Mouse (Mus musculus) MEL (cell line): Measurements from ENCODE around the gene Ap1ar. TPM values are rescaled to one million over a fixed set of nuclear protein-coding genes. Genes with fewer than 3 reads are reported as not detected.

Experiments
- DNase-seq: peaks from one replicate; pipeline ENCODE4 v3.0.0; 2011; ENCODE audit warnings: low read depth, low spot score
- H3K27ac ChIP-seq: 2 replicates; pipeline ENCODE4 v1.5.1; 2012; ENCODE audit warnings: low read depth, mild to moderate bottlenecking, control low read depth, low read length, moderate library complexity; ENCODE audit not compliant: control insufficient read depth
- H3K27me3 ChIP-seq, 2 experiments: fragments of 150-350 bp in 1 of 2; sonication (generic) in 1 of 2; 2 replicates each; pipeline ENCODE4 v1.6.1; 2012; ENCODE audit warnings: low read length in 2 of 2, mild to moderate bottlenecking in 2 of 2, improper control_type of control experiment in 1 of 2, moderate library complexity in 1 of 2; ENCODE audit not compliant: insufficient read depth in 2 of 2, control insufficient read depth in 1 of 2
- H3K36me3 ChIP-seq, 2 experiments: 2 replicates each; pipeline ENCODE4 v1.6.1; 2012 to 2014; ENCODE audit warnings: low read length in 2 of 2, improper control_type of control experiment in 1 of 2, inconsistent platforms in 1 of 2, mild to moderate bottlenecking in 1 of 2; ENCODE audit not compliant: insufficient read depth in 2 of 2, control insufficient read depth in 1 of 2
- H3K4me1 ChIP-seq, 2 experiments: fragments of 150-350 bp in 1 of 2; sonication (generic) in 1 of 2; 2 replicates each; pipeline ENCODE4 v1.6.1; 2012; ENCODE audit warnings: low read length in 2 of 2, improper control_type of control experiment in 1 of 2, mild to moderate bottlenecking in 1 of 2; ENCODE audit not compliant: insufficient read depth in 2 of 2, control insufficient read depth in 1 of 2
- H3K4me3 ChIP-seq, 2 experiments: fragments of 150-350 bp in 1 of 2; sonication (generic) in 1 of 2; 2 replicates each; pipeline ENCODE4 v1.5.1; 2012; ENCODE audit warnings: low read depth in 2 of 2, low read length in 2 of 2, mild to moderate bottlenecking in 2 of 2, moderate library complexity in 2 of 2, control low read depth in 1 of 2, improper control_type of control experiment in 1 of 2; ENCODE audit not compliant: control insufficient read depth in 1 of 2, insufficient read depth in 1 of 2
- H3K79me2 ChIP-seq: 2 replicates; pipeline ENCODE4 v1.6.1; 2012; ENCODE audit warnings: mild to moderate bottlenecking, low read length, moderate library complexity; ENCODE audit not compliant: control insufficient read depth, poor library complexity, insufficient read depth
- H3K9ac ChIP-seq: 2 replicates; pipeline ENCODE4 v1.6.1; 2012; ENCODE audit warnings: low read depth, mild to moderate bottlenecking, control low read depth, low read length, moderate library complexity; ENCODE audit not compliant: control insufficient read depth, poor library complexity, severe bottlenecking
- H3K9me3 ChIP-seq: fragments of 150-350 bp; sonication (generic); replicated peaks from 2 replicates; pipeline ENCODE4 v1.6.1; 2012; ENCODE audit warnings: mild to moderate bottlenecking, low read length, improper control_type of control experiment, moderate library complexity; ENCODE audit not compliant: insufficient read depth
- BHLHE40 ChIP-seq: IDR thresholded peaks from 2 replicates; pipeline ENCODE4 v1.6.1; 2012; ENCODE audit warnings: low read depth, mild to moderate bottlenecking, inconsistent platforms, low read length, improper control_type of control experiment, borderline replicate concordance
- CHD1 ChIP-seq: IDR thresholded peaks from 2 replicates; pipeline ENCODE4 v1.6.1; 2012; ENCODE audit warnings: low read depth, mild to moderate bottlenecking, inconsistent platforms, low read length, improper control_type of control experiment
- CTCF ChIP-seq, 3 experiments: IDR thresholded peaks in 2 of 3; conservative IDR thresholded peaks in 1 of 3; 2 replicates each; pipeline ENCODE4 v1.5.1; 2011 to 2012; ENCODE audit warnings: low read length in 3 of 3, low read depth in 2 of 3, mild to moderate bottlenecking in 2 of 3, improper control_type of control experiment in 1 of 3, inconsistent platforms in 1 of 3, mixed read lengths in 1 of 3, moderate library complexity in 1 of 3; ENCODE audit not compliant: control insufficient read depth in 1 of 3, insufficient read depth in 1 of 3, poor library complexity in 1 of 3, severe bottlenecking in 1 of 3
- ELF1 ChIP-seq: IDR thresholded peaks from 2 replicates; pipeline ENCODE4 v1.6.1; 2014; ENCODE audit warnings: low read depth, mild to moderate bottlenecking, inconsistent platforms, low read length, improper control_type of control experiment, moderate library complexity
- ETS1 ChIP-seq: IDR thresholded peaks from 2 replicates; pipeline ENCODE4 v1.6.1; 2012; ENCODE audit warnings: low read depth, mild to moderate bottlenecking, inconsistent platforms, low read length, improper control_type of control experiment, moderate library complexity
- GABPA ChIP-seq: IDR thresholded peaks from 2 replicates; pipeline ENCODE4 v1.6.1; 2012; ENCODE audit warnings: low read depth, mild to moderate bottlenecking, inconsistent platforms, low read length, improper control_type of control experiment, moderate library complexity
- JUND ChIP-seq: IDR thresholded peaks from 2 replicates; pipeline ENCODE4 v1.6.1; 2011; ENCODE audit warnings: low read depth, mild to moderate bottlenecking, improper control_type of control experiment, low read length
- KAT2A ChIP-seq: conservative IDR thresholded peaks from 2 replicates; pipeline ENCODE4 v1.6.1; 2012; ENCODE audit warnings: low read depth, low read length, improper control_type of control experiment, inconsistent platforms
- MAFK ChIP-seq: IDR thresholded peaks from 2 replicates; pipeline ENCODE4 v1.6.1; 2011; ENCODE audit warnings: low read depth, mild to moderate bottlenecking, low read length, improper control_type of control experiment, borderline replicate concordance
- MEF2A ChIP-seq: IDR thresholded peaks from 2 replicates; pipeline ENCODE4 v1.6.1; 2014; ENCODE audit warnings: low read depth, mild to moderate bottlenecking, inconsistent platforms, low read length, improper control_type of control experiment; ENCODE audit not compliant: poor library complexity, insufficient replicate concordance, severe bottlenecking; ENCODE audit errors: extremely low read depth
- MXI1 ChIP-seq: IDR thresholded peaks from 2 replicates; pipeline ENCODE4 v1.6.1; 2011; ENCODE audit warnings: mild to moderate bottlenecking, low read depth, low read length, improper control_type of control experiment
- NRF1 ChIP-seq: IDR thresholded peaks from 2 replicates; pipeline ENCODE4 v1.6.1; 2014; ENCODE audit warnings: low read depth, mild to moderate bottlenecking, inconsistent platforms, low read length, improper control_type of control experiment, moderate library complexity; ENCODE audit not compliant: poor library complexity, insufficient read depth, severe bottlenecking
- POLR2A ChIP-seq, 2 experiments: IDR thresholded peaks; 2 replicates each; pipeline ENCODE4 v1.6.1; 2011 to 2012; ENCODE audit warnings: low read length in 2 of 2, mild to moderate bottlenecking in 2 of 2, control low read depth in 1 of 2, improper control_type of control experiment in 1 of 2, low read depth in 1 of 2, moderate library complexity in 1 of 2; ENCODE audit not compliant: control insufficient read depth in 1 of 2, insufficient read depth in 1 of 2, poor library complexity in 1 of 2
- POLR2AphosphoS5 ChIP-seq: IDR thresholded peaks from 2 replicates; pipeline ENCODE4 v1.6.1; 2012; ENCODE audit warnings: low read depth, borderline replicate concordance, mild to moderate bottlenecking, inconsistent platforms, low read length, moderate library complexity, mixed read lengths
- RAD21 ChIP-seq: IDR thresholded peaks from 2 replicates; pipeline ENCODE4 v1.6.1; 2011; ENCODE audit warnings: mild to moderate bottlenecking, low read depth, low read length, improper control_type of control experiment
- TAL1 ChIP-seq: IDR thresholded peaks from 2 replicates; pipeline ENCODE4 v1.6.1; 2012; ENCODE audit warnings: mild to moderate bottlenecking, inconsistent platforms, low read length, moderate library complexity, mixed read lengths
- TBP ChIP-seq: IDR thresholded peaks from 2 replicates; pipeline ENCODE4 v1.8.0; 2011; ENCODE audit warnings: low read depth, low read length, improper control_type of control experiment
- UBTF ChIP-seq: IDR thresholded peaks from 2 replicates; pipeline ENCODE4 v1.6.1; 2012; ENCODE audit warnings: low read depth, mild to moderate bottlenecking, inconsistent platforms, low read length, improper control_type of control experiment, moderate library complexity, borderline replicate concordance; ENCODE audit not compliant: insufficient read depth
- USF1 ChIP-seq: IDR thresholded peaks from 2 replicates; pipeline ENCODE4 v1.6.1; 2014; ENCODE audit warnings: low read depth, mild to moderate bottlenecking, inconsistent platforms, low read length, improper control_type of control experiment, moderate library complexity
- USF2 ChIP-seq, 2 experiments: IDR thresholded peaks; 2 replicates each; pipeline ENCODE4 v1.6.1; 2011 to 2012; ENCODE audit warnings: improper control_type of control experiment in 2 of 2, low read length in 2 of 2, borderline replicate concordance in 1 of 2, inconsistent platforms in 1 of 2, low read depth in 1 of 2, mild to moderate bottlenecking in 1 of 2; ENCODE audit not compliant: insufficient read depth in 1 of 2
- ZC3H11A ChIP-seq: IDR thresholded peaks from 2 replicates; pipeline ENCODE4 v1.6.1; 2012; ENCODE audit warnings: low read depth, mild to moderate bottlenecking, inconsistent platforms, low read length, improper control_type of control experiment
- ZKSCAN1 ChIP-seq: IDR thresholded peaks from 2 replicates; pipeline ENCODE4 v1.6.1; 2012; ENCODE audit warnings: low read depth, mild to moderate bottlenecking, inconsistent platforms, low read length, improper control_type of control experiment, moderate library complexity
- ZMIZ1 ChIP-seq: IDR thresholded peaks from 2 replicates; pipeline ENCODE4 v1.6.1; 2012; ENCODE audit warnings: low read depth, mild to moderate bottlenecking, inconsistent platforms, low read length, improper control_type of control experiment, moderate library complexity
- ZNF384 ChIP-seq: IDR thresholded peaks from 2 replicates; pipeline ENCODE4 v1.6.1; 2012; ENCODE audit warnings: low read depth, mild to moderate bottlenecking, inconsistent platforms, low read length, improper control_type of control experiment
- polyA plus RNA-seq, 2 experiments: library from polyadenylated mRNA; stranded (reverse) in 1 of 2; unstranded in 1 of 2; fragments of >175 nt in 1 of 2; fragments of >200 nt in 1 of 2; gene quantifications; 2 replicates each; pipeline versions ENCODE4 v1.2.1 to v1.2.4; 2012; ENCODE audit warnings: low replicate concordance in 2 of 2, low read depth in 1 of 2; ENCODE audit not compliant: insufficient read length in 2 of 2, insufficient read depth in 1 of 2, missing spikeins in 1 of 2
- total RNA-seq: library from RNA; depleted of rRNA; stranded (reverse); fragments of 300-350 nt; gene quantifications from 2 replicates; pipeline ENCODE4 v1.2.3, GENCODE M21; 2012

Gene Ap1ar
- total and polyA plus RNA-seq, 3 experiments: 65.0 to 107 TPM; not detected in 1

GRCm38 (mm10) chr3:127788919-127789318 lies 48.4 kb downstream of the Ap1ar start:
- no peaks in the 10 kb centered on the region for H3K9me3 ChIP-seq
- no peak overlapping the region for H3K27ac ChIP-seq
- peaks cover 5 to 19% of the 10 kb centered on the region in 2 experiments; a peak in 3 of 4 replicates for H3K4me1 ChIP-seq
- no peak overlapping the region for H3K9ac ChIP-seq
- TF ChIP-seq CHD1 (no peak), GABPA (no peak), MEF2A (no peak), ZMIZ1 (no peak), USF2 (IDR thresholded peaks at IDR 0.05; ENCODE audit: borderline replicate concordance in 1 of 2, insufficient read depth in 1 of 2, low read depth in 1 of 2, low read length in 2 of 2) (no peak), KAT2A (no peak), TBP (no peak), ZC3H11A (no peak), RAD21 (no peak), ZNF384 (no peak), POLR2AphosphoS5 (no peak), POLR2A (IDR thresholded peaks at IDR 0.05; ENCODE audit: control insufficient read depth in 1 of 2, insufficient read depth in 1 of 2, low read depth in 1 of 2, low read length in 2 of 2, poor library complexity in 1 of 2) (no peak), CTCF (IDR thresholded peaks at IDR 0.05 in 2 of 3, conservative IDR thresholded peaks at IDR 0.05 in 1 of 3; ENCODE audit: control insufficient read depth in 1 of 3, insufficient read depth in 1 of 3, low read depth in 2 of 3, low read length in 3 of 3, poor library complexity in 1 of 3, severe bottlenecking in 1 of 3) (no peak), ZKSCAN1 (no peak), MXI1 (no peak), USF1 (no peak)
- TF ChIP-seq, all 39 proteins: peak for 0
- DNase-seq: no peak
- H3K36me3 ChIP-seq: peaks cover 0 to 14% of the 10 kb centered on the region in 2 experiments; a peak in 2 of 4 replicates
- no peak overlapping the region for H3K4me3 ChIP-seq
- H3K27me3 ChIP-seq: no peaks in the 10 kb centered on the region
- H3K79me2 ChIP-seq: no peaks in the 10 kb centered on the region; the same call in 1 of the 2 replicates

GRCm38 (mm10) chr3:127788038-127788437 lies 49.3 kb downstream of the Ap1ar start:
- TF ChIP-seq BHLHE40 (no peak), RAD21 (no peak), JUND (no peak), ELF1 (no peak), MEF2A (no peak), TAL1 (no peak), MXI1 (no peak), POLR2AphosphoS5 (no peak), MAFK (no peak), NRF1 (no peak), UBTF (no peak), ETS1 (no peak)
- H3K27me3 ChIP-seq: no peaks in the 10 kb centered on the region
- H3K27ac ChIP-seq: no peak overlapping the region
- peaks cover 0 to 13% of the 10 kb centered on the region in 2 experiments; a peak in 2 of 4 replicates for H3K36me3 ChIP-seq
- peaks cover 5 to 18% of the 10 kb centered on the region in 2 experiments; a peak in 3 of 4 replicates for H3K4me1 ChIP-seq
- no peak overlapping the region for H3K4me3 ChIP-seq
- H3K9me3 ChIP-seq: no peaks in the 10 kb centered on the region
- H3K9ac ChIP-seq: no peak overlapping the region
- DNase-seq: no peak
- no peaks in the 10 kb centered on the region; the same call in 1 of the 2 replicates for H3K79me2 ChIP-seq
